Mouse (Mus musculus) testis, adult 2 months (tissue): ENCODE results near the gene Setx. TPM values are rescaled to one million over a fixed set of nuclear protein-coding genes. Genes with fewer than 3 reads are reported as not detected.
"Not testable (repeated sequence)": the region's sequence is repeated elsewhere in the genome, so short reads cannot be mapped to it uniquely, and the experiment has no call there.

Experiments used
- H3K27ac ChIP-seq: fragments of 200-500 bp; 2 replicates; pipeline ENCODE4 v1.5.1; 2012; ENCODE audit warnings: low read depth, low read length; ENCODE audit not compliant: control insufficient read depth, insufficient read depth
- H3K27me3 ChIP-seq: fragments of 200-500 bp; 2 replicates; pipeline ENCODE4 v1.6.1; 2012; ENCODE audit warnings: mild to moderate bottlenecking, low read length, moderate library complexity; ENCODE audit not compliant: control insufficient read depth, insufficient read depth
- H3K36me3 ChIP-seq: fragments of 200-500 bp; 2 replicates; pipeline ENCODE4 v1.6.1; 2012; ENCODE audit warnings: mild to moderate bottlenecking, low read length; ENCODE audit not compliant: control insufficient read depth, insufficient read depth
- H3K4me1 ChIP-seq: fragments of 200-500 bp; 2 replicates; pipeline ENCODE4 v1.6.1; 2012; ENCODE audit warnings: low read length; ENCODE audit not compliant: control insufficient read depth, insufficient read depth
- H3K4me3 ChIP-seq: fragments of 200-500 bp; 2 replicates; pipeline ENCODE4 v1.5.1; 2012; ENCODE audit warnings: low read depth, mild to moderate bottlenecking, low read length, moderate library complexity, mixed read lengths; ENCODE audit not compliant: control insufficient read depth
- CTCF ChIP-seq: fragments of 200-500 bp; IDR thresholded peaks from 2 replicates; pipeline ENCODE4 v1.5.1; 2012; ENCODE audit warnings: low read depth, mild to moderate bottlenecking, inconsistent platforms, low read length, moderate library complexity; ENCODE audit not compliant: control insufficient read depth, insufficient read depth, insufficient replicate concordance
- POLR2A ChIP-seq: fragments of 200-500 bp; IDR thresholded peaks from 2 replicates; pipeline ENCODE4 v1.6.1; 2012; ENCODE audit warnings: low read depth, mild to moderate bottlenecking, inconsistent platforms, low read length, moderate library complexity; ENCODE audit not compliant: control insufficient read depth
- polyA plus RNA-seq: library from polyadenylated mRNA; depleted of rRNA; stranded (reverse); fragments of >200 nt; gene quantifications from 2 replicates; pipeline ENCODE4 v1.2.3, GENCODE M21; 2012

Setx gene
- polyA plus RNA-seq, 1 experiment = 158 TPM

GRCm38 (mm10) chr2:29096751-29097150 is 27.2 kb upstream of the Setx start:
- Histone ChIP-seq H3K36me3 (no peaks in the 10 kb centered on the region), H3K27ac (no peak overlapping the region), H3K4me1 (peaks cover 11% of the 10 kb centered on the region), H3K4me3 (no peak overlapping the region), H3K27me3 (no peaks in the 10 kb centered on the region)
- TF ChIP-seq POLR2A (no peak), CTCF (no peak)

- no peak overlapping the region for H3K27ac ChIP-seq
- H3K4me3 ChIP-seq = no peak overlapping the region
- no peaks in the 10 kb centered on the region for H3K36me3 ChIP-seq
- no peaks in the 10 kb centered on the region for H3K27me3 ChIP-seq
- H3K4me1 ChIP-seq = peaks cover 11% of the 10 kb centered on the region
- TF ChIP-seq POLR2A = no peak
Observed at GRCm38 (mm10) chr2:29097465-29097864, 26.5 kb upstream of the Setx start.

GRCm38 (mm10) chr2:29097955-29098354 is 26.0 kb upstream of the Setx start:
- H3K4me3 ChIP-seq, H3K27ac ChIP-seq, H3K27me3 ChIP-seq, H3K36me3 ChIP-seq: not testable (repeated sequence)
- H3K4me1 ChIP-seq = peaks cover 11% of the 10 kb centered on the region

DNA sequence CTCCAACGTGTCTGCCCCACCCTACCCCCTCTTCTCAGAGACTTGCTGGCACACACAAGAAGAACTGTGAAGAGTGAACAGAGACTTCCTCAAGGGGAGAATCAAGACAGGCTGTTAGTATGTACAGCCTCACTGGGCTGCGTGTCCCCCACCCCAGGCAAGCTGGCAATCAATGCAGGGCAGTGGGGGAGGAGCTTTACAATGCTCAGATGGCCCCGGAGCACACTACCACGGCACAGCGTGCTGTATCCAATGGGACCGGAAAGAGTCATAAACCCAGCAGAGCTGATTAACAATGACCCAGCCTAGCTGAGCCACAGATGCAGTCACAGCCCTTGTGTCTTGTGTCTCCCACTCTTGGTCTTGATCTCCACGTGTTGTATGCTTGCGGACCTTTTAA is 25.2 kb upstream of the Setx start:
- H3K27me3 ChIP-seq = no peaks in the 10 kb centered on the region

GRCm38 (mm10) chr2:29099646-29100045 is 24.3 kb upstream of the Setx start:
- Histone ChIP-seq H3K27ac (no peak overlapping the region), H3K27me3 (no peaks in the 10 kb centered on the region), H3K4me3 (peak overlapping the region; percentile 30), H3K4me1 (peaks cover 11% of the 10 kb centered on the region), H3K36me3 (no peaks in the 10 kb centered on the region)
- no peak for TF ChIP-seq POLR2A
- TF ChIP-seq CTCF = no peak

More for the DNA sequence above, 25.2 kb upstream of the Setx start:
- Histone ChIP-seq H3K4me1 (peaks cover 11% of the 10 kb centered on the region), H3K4me3 (peak overlapping the region; percentile 13), H3K27ac (no peak overlapping the region), H3K36me3 (no peaks in the 10 kb centered on the region)
- no peak for TF ChIP-seq CTCF
- no peak for TF ChIP-seq POLR2A

GRCm38 (mm10) chr2:29100822-29101534 is 23.0 kb upstream of the Setx start:
- H3K4me3 ChIP-seq = no peak overlapping the region
- no peak for TF ChIP-seq POLR2A
- TF ChIP-seq CTCF = no peak
- peaks cover 11% of the 10 kb centered on the region for H3K4me1 ChIP-seq

DNA sequence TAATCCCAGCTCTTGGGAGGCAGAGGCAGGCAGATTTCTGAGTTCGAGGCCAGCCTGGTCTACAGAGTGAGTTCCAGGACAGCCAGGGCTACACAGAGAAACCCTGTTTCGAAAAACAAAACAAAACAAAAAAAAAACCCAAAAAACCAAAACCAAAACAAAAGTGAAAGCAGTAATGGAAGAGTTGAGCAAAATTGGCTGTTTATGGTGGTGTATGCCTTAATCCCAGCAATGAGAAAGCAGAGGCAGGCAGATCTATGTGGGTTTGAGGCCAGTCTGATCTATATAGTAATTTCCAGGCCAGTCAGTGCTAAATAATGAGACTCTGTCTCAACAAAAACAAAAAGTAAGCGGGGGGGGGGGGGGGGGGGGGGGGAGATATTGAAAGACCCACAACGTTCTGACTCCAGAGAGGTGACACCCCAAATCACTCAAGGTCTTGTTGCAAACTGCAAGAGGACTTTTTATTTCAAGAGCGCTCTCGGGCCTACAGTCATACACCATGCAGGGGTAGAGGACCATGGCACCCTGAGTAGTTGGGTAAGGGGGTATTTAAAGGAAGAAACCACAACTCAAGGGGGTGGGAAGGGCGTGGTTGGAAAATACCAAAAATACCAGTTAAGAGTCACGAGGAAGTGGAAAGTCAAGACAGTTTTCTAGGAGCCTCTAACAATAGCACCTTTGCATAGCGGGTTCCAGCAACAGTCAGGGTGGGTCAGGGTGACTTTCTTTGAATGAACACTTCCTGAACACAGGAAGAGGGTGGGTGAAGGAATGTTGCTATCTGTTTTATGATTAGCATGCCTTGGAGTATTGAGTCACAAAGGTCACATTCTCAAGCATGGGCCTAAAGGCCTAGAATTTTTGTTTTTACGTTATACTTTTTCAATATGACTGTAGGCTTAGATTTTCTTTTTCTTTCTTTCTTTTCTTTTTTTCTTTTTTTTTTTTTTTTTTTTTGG is 21.3 kb upstream of the Setx start:
- H3K27me3 ChIP-seq, H3K4me3 ChIP-seq, H3K36me3 ChIP-seq, H3K27ac ChIP-seq: not testable (repeated sequence)
- H3K4me1 ChIP-seq = peaks cover 11% of the 10 kb centered on the region

More at GRCm38 (mm10) chr2:29100822-29101534, 23.0 kb upstream of the Setx start:
- Histone ChIP-seq H3K36me3 (no peaks in the 10 kb centered on the region), H3K27ac (no peak overlapping the region), H3K27me3 (no peaks in the 10 kb centered on the region)

- Histone ChIP-seq H3K27ac (peak overlapping the region; percentile 84), H3K27me3 (no peaks in the 10 kb centered on the region), H3K4me1 (no peaks in the 10 kb centered on the region; the same call in none of the 2 replicates)
Observed at GRCm38 (mm10) chr2:29120969-29121368, 3.0 kb upstream of the Setx start.

More at GRCm38 (mm10) chr2:29120969-29121368, 3.0 kb upstream of the Setx start:
- H3K36me3 ChIP-seq = peaks cover 3% of the 10 kb centered on the region
- TF ChIP-seq POLR2A = no peak
- TF ChIP-seq CTCF = no peak
- no peak overlapping the region for H3K4me3 ChIP-seq
